Mouse (Mus musculus) small intestine, adult 2 months (tissue): ENCODE measurements around the gene Nsf. TPM values are rescaled to one million over a fixed set of nuclear protein-coding genes. Genes with fewer than 3 reads are reported as not detected.

ENCODE experiments used
- H3K27ac ChIP-seq: fragments of 200-500 bp; 2 replicates; pipeline ENCODE4 v1.5.1; 2012; ENCODE audit warnings: low read depth, low read length, control low read depth, inconsistent platforms; ENCODE audit not compliant: insufficient read depth
- H3K27me3 ChIP-seq: fragments of 200-500 bp; 2 replicates; pipeline ENCODE4 v1.6.1; 2012; ENCODE audit warnings: mild to moderate bottlenecking, moderate library complexity, low read length, inconsistent platforms; ENCODE audit not compliant: control insufficient read depth, insufficient read depth
- H3K36me3 ChIP-seq: fragments of 200-500 bp; 2 replicates; pipeline ENCODE4 v1.6.1; 2012; ENCODE audit warnings: mild to moderate bottlenecking, low read length, control low read depth, inconsistent platforms; ENCODE audit not compliant: control insufficient read depth, insufficient read depth
- H3K4me1 ChIP-seq: fragments of 200-500 bp; 2 replicates; pipeline ENCODE4 v1.6.1; 2012; ENCODE audit warnings: low read length, inconsistent platforms, mixed read lengths; ENCODE audit not compliant: control insufficient read depth, insufficient read depth, insufficient read length
- H3K4me3 ChIP-seq: fragments of 200-500 bp; 2 replicates; pipeline ENCODE4 v1.5.1; 2012; ENCODE audit warnings: low read depth, mild to moderate bottlenecking, control low read depth, inconsistent platforms, low read length, moderate library complexity
- CTCF ChIP-seq: fragments of 200-500 bp; IDR thresholded peaks from 2 replicates; pipeline ENCODE4 v1.5.1; 2012; ENCODE audit warnings: low read depth, mild to moderate bottlenecking, control low read depth, inconsistent platforms, low read length, moderate library complexity, mixed read lengths; ENCODE audit not compliant: insufficient replicate concordance, insufficient read length; ENCODE audit errors: extremely low read depth
- POLR2A ChIP-seq: fragments of 200-500 bp; IDR thresholded peaks from 2 replicates; pipeline ENCODE4 v1.6.1; 2012; ENCODE audit warnings: low read depth, mild to moderate bottlenecking, control low read depth, inconsistent platforms, low read length, moderate library complexity
- WGBS: fragments of 180-500 bp; shearing (Covaris S2); methylation state at CpG from one replicate; pipeline ENCODE4 v1.1.7; 2018; 5-methylcytosine and 5-hydroxymethylcytosine counted together
- polyA plus RNA-seq: library from polyadenylated mRNA; depleted of rRNA; stranded (reverse); fragments of >200 nt; gene quantifications from 2 replicates; pipeline ENCODE4 v1.2.3, GENCODE M21; 2012

The Nsf gene
- polyA plus RNA-seq, 1 experiment, result 25.8 TPM

DNA sequence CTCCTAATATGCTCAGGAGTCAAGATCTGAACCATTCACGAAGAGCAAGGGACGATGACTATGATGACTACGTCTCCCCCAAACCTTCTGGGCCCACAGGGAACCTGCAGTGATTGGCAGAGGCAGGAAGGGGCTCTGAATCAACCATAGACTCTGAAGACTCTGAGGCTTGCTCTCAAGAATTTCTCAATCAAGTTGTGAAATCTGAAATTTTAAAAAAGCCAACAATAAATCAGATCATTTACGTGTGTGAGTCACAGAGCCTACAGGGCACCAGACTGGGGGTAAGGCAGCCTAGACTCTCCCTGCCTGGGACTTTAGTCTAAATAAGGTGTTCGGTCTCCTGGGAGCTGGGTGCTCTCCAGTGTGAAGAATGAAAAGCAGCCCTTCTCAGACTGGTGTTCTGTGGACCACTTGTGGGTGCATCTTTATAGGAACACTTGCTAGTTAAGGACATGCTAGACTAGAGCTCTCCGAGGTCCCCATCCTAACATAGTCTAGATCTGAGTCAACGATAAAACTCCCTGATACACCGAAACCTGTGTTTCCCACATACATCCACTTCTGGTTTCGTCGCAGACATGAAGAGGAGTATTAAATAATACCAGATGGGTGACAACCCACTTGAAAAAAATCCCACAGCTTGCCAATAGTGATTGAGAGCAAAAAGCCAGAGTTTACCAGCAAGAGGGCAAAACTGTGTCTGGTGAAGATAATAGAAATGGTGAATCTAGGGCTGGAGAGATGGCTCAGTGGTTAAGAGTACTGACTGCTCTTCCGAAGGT is 56.7 kb downstream of the Nsf start:
- 94% methylated on average over 11 of the region's 11 CpGs for WGBS
- TF ChIP-seq CTCF (no peak), POLR2A (no peak)
- Histone ChIP-seq H3K4me1 (no peaks in the 10 kb centered on the region), H3K27me3 (no peaks in the 10 kb centered on the region), H3K4me3 (no peak overlapping the region), H3K27ac (no peak overlapping the region), H3K36me3 (peaks cover 2% of the 10 kb centered on the region; the same call in 1 of the 2 replicates)

DNA sequence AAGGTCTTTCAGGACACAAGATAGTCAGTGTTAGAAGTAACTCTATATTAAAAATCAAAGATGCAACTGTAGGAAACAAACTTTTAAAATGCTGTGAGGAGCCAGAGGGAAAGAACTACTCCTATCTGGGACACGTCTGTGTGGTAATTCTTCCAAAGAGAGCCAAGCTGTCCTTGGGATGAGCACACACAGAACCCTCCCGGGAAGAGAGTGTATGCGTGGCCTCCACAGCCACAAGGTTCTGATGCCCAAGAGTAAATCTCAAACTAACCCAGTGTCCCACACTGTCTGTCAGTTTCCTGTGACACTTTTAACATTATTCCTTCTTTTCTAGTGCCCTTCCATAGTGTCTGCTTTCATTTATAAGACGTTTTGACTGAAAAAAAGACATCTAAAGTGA is 57.8 kb downstream of the Nsf start:
- Histone ChIP-seq H3K4me3 (no peak overlapping the region), H3K36me3 (peaks cover 2% of the 10 kb centered on the region; the same call in 1 of the 2 replicates), H3K27me3 (no peaks in the 10 kb centered on the region), H3K27ac (no peak overlapping the region), H3K4me1 (no peaks in the 10 kb centered on the region)
- TF ChIP-seq POLR2A (no peak), CTCF (no peak)
- WGBS, result 88% methylated on average over 4 of the region's 4 CpGs

- Histone ChIP-seq H3K27me3 (no peaks in the 10 kb centered on the region), H3K4me3 (no peak overlapping the region), H3K36me3 (peaks cover 4% of the 10 kb centered on the region; the same call in 1 of the 2 replicates), H3K27ac (no peak overlapping the region), H3K4me1 (no peaks in the 10 kb centered on the region)
- WGBS, result 60% methylated on average over 10 of the region's 10 CpGs
- no peak for TF ChIP-seq POLR2A
- TF ChIP-seq CTCF, result no peak
These were observed 61.0 kb downstream of the Nsf start for GRCm38 (mm10) chr11:103892831-103893230.

- Histone ChIP-seq H3K36me3 (peaks cover 6% of the 10 kb centered on the region; the same call in 1 of the 2 replicates), H3K4me1 (no peaks in the 10 kb centered on the region), H3K4me3 (no peak overlapping the region), H3K27ac (no peak overlapping the region), H3K27me3 (no peaks in the 10 kb centered on the region)
- WGBS, result 91% methylated on average over 10 of the region's 10 CpGs
- TF ChIP-seq CTCF, result no peak
- TF ChIP-seq POLR2A, result no peak
These were observed 62.1 kb downstream of the Nsf start for GRCm38 (mm10) chr11:103891781-103892180.

- H3K27ac ChIP-seq, result no peak overlapping the region
- no peak for TF ChIP-seq POLR2A
- TF ChIP-seq CTCF, result no peak
- no peak overlapping the region for H3K4me3 ChIP-seq
- H3K27me3 ChIP-seq, result no peaks in the 10 kb centered on the region
- H3K4me1 ChIP-seq, result no peaks in the 10 kb centered on the region
- WGBS, result 94% methylated on average over 23 of the region's 23 CpGs
- peaks cover 4% of the 10 kb centered on the region; the same call in 1 of the 2 replicates for H3K36me3 ChIP-seq
These were observed 63.3 kb downstream of the Nsf start for GRCm38 (mm10) chr11:103890337-103891186.

DNA sequence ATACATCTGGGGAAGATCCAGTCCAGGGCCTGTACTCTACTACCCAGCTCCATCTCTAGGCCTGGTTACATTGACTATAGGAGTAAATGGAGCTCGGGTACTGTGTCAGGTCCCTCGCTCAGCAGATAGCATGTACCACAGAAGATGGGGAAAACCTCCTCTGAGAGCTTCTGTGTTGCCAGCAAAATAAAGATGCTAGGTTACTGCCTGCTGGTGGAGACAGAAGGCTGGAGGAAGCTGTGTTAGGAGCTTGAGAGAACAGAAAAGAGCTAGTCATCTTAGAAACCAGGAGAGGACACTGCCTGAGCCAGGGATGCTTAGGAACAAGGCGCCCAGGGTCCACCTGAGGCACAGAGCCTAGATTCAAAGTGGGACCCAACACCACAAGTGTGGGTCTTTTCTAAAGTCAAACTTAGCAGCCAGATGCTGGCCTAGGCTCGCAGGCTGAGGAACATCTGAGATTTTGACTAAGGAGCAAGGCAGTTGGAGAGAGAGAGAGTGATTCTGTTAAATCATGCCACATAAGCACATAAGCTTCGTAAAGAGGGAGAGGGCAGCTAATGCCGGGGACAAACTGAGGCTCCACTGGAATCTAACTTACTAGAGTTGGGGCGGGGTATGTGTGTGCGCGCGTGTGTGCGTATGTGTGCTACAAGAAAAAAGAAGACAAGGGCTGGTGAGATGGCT is 66.0 kb downstream of the Nsf start:
- no peaks in the 10 kb centered on the region for H3K27me3 ChIP-seq
- no peak overlapping the region for H3K27ac ChIP-seq
- H3K36me3 ChIP-seq, result 0 out of 2 replicates have a peak, but pooled peaks cover 4% of the 10 kb centered on the region
- no peak overlapping the region for H3K4me3 ChIP-seq
- WGBS, result 98% methylated on average over 11 of the region's 11 CpGs
- H3K4me1 ChIP-seq, result no peaks in the 10 kb centered on the region
- TF ChIP-seq CTCF (no peak), POLR2A (no peak)
